Mouse (Mus musculus): Measurements from ENCODE around the gene Rd3l.

GRCm38 (mm10) chr12:111933971-111934370 is 47.1 kb downstream of the Rd3l start:
- TF ChIP-seq POLR2A (IDR thresholded peaks at IDR 0.05; ENCODE audit: borderline replicate concordance, insufficient read depth, low read length): no peak
- no peak for TF ChIP-seq CTCF (IDR thresholded peaks at IDR 0.05; ENCODE audit: borderline replicate concordance, insufficient read depth, low read depth, low read length)

All from cerebellum, adult 2 months (tissue).